Mouse (Mus musculus) erythroblast, embryonic 14.5 days (primary cell): ENCODE measurements around the gene A930009A15Rik. TPM values are rescaled to one million over a fixed set of nuclear protein-coding genes. Genes with fewer than 3 reads are reported as not detected.

Experiments
- H3K27me3 ChIP-seq: 2 replicates; pipeline ENCODE4 v1.6.1; 2012; ENCODE audit warnings: inconsistent platforms; ENCODE audit not compliant: control insufficient read depth
- H3K36me3 ChIP-seq: 2 replicates; pipeline ENCODE4 v1.6.1; 2012; ENCODE audit warnings: mild to moderate bottlenecking, inconsistent platforms; ENCODE audit not compliant: control insufficient read depth
- H3K4me1 ChIP-seq: 2 replicates; pipeline ENCODE4 v1.6.1; 2012; ENCODE audit warnings: inconsistent platforms; ENCODE audit not compliant: control insufficient read depth
- H3K4me3 ChIP-seq: replicated peaks from 2 replicates; pipeline ENCODE3; 2012; ENCODE audit warnings: moderate library complexity, mild to moderate bottlenecking, inconsistent platforms
- H3K9me3 ChIP-seq: 2 replicates; pipeline ENCODE4 v1.6.1; 2012; ENCODE audit warnings: low read length, inconsistent platforms, mixed read lengths; ENCODE audit not compliant: control insufficient read depth
- GATA1 ChIP-seq: IDR thresholded peaks from 2 replicates; pipeline ENCODE4 v1.6.1; 2012; ENCODE audit warnings: low read length, inconsistent platforms, mixed read lengths
- TAL1 ChIP-seq: IDR thresholded peaks from 3 replicates; pipeline ENCODE4 v1.6.1; 2012; ENCODE audit warnings: low read length, inconsistent platforms, mixed read lengths
- polyA plus RNA-seq: library from polyadenylated mRNA; stranded (reverse); fragments of >175 nt; gene quantifications from 2 replicates; pipeline ENCODE4 v1.2.3, GENCODE M21; 2012

The A930009A15Rik gene
- polyA plus RNA-seq, result not detected in 2 replicates

DNA sequence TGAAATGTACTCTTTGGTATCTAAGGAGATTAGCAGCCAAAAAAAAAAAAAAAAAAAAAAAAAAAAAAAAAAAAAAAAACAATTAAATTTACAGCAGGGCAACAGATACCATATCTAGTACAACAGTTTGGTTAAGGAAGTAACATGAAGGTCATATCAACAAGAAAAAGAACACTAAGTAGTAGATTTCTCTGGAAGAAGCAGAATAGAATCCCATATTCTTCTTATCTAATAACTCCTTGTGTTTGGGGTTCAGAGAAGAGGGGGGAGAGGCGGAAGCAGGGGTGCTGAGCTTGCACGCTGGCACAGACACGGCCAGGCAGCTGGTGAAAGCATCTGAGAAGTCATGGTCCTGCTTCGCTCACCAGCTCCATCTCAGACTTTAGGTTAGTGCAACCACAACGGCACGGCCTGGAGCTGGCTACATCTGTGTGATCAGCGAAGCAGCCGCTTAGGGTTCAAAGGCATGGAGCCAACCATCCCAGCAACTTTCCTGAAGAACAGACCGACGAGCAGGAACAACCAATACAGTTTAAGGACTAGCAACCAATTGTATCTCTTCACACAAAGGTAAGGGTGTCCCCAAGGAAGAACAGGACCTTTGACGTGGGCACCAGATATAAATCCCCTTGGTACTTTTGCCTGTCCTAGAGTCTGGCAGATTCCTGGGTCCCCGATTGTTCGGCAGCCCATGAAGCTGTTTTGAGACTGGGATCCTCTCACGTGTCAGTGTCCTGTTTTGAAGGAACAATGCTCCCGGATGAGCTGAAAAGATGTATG lies at the start of gene A930009A15Rik:
A930009A15Rik (plus strand) TSS at position 275 of the 780 bp plus-strand sequence.
- Histone ChIP-seq H3K4me1 (no peaks in the 10 kb centered on the region), H3K27me3 (no peaks in the 10 kb centered on the region), H3K4me3 (no peak within 1 kb of the TSS), H3K9me3 (peaks cover 12% of the 10 kb centered on the region), H3K36me3 (no peaks in the 10 kb centered on the region)
- TF ChIP-seq TAL1, result no peak

DNA sequence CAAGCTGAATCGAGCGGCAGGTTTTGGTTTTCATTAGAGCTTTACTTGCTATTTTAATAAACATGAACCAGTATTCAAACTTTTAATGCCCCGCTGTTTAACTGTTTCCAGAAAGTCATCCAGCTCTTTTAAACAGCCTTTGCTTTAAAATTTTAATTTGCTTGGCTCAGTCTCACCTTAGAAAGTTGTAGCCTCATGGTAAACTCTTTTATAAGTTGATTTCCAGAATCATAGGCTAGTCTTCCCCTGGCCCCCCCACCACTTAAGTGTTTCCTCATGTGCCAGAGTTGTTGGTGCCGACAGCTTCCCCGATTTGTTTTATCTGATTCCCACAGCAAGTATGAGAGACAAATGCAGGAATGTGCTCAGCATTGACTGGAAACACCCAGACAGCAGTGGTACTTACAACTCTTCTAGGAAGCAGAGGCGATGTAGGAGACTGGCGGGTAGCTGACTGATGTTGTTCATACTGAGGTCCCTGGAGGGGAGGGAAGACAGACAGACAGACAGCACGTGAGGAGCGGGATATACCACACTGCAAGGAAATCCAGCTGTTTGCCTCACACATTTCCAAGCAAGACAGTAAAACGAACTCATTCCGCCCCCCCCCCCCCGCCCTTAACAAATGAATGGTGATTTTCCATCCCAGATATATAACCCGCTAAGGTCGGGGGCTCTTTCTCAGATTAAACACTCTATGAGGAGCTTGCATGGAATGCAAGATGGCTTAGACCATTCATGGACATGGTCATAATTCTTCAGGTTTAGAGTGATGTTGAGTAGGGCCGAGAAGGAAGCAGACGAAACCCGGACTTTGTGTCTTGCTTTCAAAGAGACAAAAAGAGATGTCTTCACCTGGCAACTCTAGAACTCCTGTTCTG lies 49.3 kb upstream of the A930009A15Rik start:
- TF ChIP-seq TAL1, result no peak
- no peak for TF ChIP-seq GATA1
- Histone ChIP-seq H3K4me3 (no peak overlapping the region), H3K27me3 (no peaks in the 10 kb centered on the region), H3K9me3 (no peaks in the 10 kb centered on the region), H3K36me3 (no peaks in the 10 kb centered on the region), H3K4me1 (no peaks in the 10 kb centered on the region)

DNA sequence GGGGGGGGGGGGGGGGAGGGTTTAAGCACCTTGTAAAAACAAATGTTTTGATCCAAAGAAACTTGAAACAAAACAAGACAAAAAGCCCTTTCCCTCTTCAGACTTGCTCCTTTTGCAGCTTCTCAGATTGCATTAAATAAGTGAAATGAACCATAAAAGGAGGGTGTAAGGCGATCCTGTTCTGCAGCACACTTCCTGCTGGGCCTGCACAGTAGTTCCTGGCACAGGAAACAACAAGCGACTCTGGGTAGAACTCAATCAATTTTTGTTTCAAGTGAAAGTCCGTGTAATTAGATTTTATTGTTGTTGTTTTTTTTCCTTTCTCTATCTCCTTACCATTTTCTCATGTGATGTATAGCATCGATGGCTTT lies 48.7 kb upstream of the A930009A15Rik start:
- no peak for TF ChIP-seq TAL1
- Histone ChIP-seq H3K9me3 (no peaks in the 10 kb centered on the region), H3K27me3 (no peaks in the 10 kb centered on the region), H3K36me3 (no peaks in the 10 kb centered on the region), H3K4me3 (no peak overlapping the region), H3K4me1 (no peaks in the 10 kb centered on the region)

DNA sequence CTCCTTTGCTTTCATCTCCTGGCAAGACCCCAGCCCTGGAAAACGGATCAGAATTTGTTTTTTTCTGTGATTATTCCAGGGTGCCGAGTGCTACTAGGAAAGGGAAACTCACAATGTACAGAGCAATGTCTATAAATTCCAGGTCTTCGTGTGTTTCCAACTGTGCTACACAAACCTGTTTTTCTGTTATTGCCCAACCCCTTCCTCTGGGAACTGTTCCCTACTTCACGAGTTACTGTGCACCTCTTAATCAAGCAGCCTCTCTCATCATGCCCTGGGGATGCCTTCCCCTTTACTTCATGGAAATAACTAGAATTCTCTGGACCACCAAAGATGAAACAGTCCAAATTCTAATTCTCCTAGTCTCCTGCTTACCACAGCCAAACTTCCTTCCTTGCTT lies 40.9 kb upstream of the A930009A15Rik start:
- Histone ChIP-seq H3K4me3 (no peak overlapping the region), H3K9me3 (peaks cover 2% of the 10 kb centered on the region; the same call in 1 of the 2 replicates)

DNA sequence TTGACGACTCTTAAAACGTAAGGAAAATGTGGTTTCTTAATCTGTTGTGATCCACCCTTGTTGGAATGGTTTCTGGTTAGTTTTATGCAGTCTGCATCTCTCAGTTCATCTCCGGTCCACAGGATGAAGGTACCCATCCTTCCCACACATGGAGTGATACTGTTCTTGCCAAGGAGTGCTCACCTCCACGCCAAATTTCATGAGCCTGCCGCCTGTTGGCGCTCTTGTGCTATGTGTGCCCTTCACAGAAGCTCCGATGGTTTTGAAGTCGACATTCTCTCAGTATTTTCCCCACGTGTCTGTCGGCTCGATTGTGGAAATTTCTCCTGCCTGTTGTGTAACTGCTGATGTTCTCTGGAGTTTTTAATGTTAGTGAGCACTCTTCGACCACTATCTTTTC lies 40.0 kb upstream of the A930009A15Rik start:
- Histone ChIP-seq H3K9me3 (peaks cover 2% of the 10 kb centered on the region; the same call in 1 of the 2 replicates), H3K36me3 (no peaks in the 10 kb centered on the region), H3K4me3 (no peak overlapping the region), H3K27me3 (no peaks in the 10 kb centered on the region), H3K4me1 (no peaks in the 10 kb centered on the region)
- TF ChIP-seq TAL1 (no peak), GATA1 (no peak)

More for the DNA sequence above, 40.9 kb upstream of the A930009A15Rik start:
- Histone ChIP-seq H3K4me1 (no peaks in the 10 kb centered on the region), H3K36me3 (no peaks in the 10 kb centered on the region), H3K27me3 (no peaks in the 10 kb centered on the region)
- TF ChIP-seq TAL1 (no peak), GATA1 (no peak)

DNA sequence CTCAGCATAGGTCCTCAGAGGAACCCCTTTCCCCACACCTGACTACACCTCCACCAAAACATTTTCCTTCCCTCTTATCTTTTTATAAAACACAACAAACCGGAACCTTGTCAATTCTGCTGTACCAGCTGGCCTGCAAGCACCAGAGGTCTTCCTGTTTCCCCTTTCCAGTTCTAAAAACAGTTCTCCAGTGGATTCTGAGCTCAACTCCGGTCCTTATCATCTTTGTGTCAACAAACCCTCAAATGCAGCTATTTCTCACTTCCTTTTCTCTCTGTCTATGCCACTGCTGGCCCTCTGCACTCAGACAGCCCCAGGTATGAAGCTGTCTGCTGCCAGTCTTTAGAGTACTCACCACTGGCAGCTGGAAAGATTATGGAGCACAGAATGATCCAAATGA lies 39.0 kb upstream of the A930009A15Rik start:
- no peak for TF ChIP-seq TAL1
- TF ChIP-seq GATA1, result no peak
- Histone ChIP-seq H3K36me3 (no peaks in the 10 kb centered on the region), H3K4me1 (no peaks in the 10 kb centered on the region), H3K4me3 (no peak overlapping the region), H3K9me3 (peaks cover 4% of the 10 kb centered on the region; the same call in 1 of the 2 replicates), H3K27me3 (no peaks in the 10 kb centered on the region)

DNA sequence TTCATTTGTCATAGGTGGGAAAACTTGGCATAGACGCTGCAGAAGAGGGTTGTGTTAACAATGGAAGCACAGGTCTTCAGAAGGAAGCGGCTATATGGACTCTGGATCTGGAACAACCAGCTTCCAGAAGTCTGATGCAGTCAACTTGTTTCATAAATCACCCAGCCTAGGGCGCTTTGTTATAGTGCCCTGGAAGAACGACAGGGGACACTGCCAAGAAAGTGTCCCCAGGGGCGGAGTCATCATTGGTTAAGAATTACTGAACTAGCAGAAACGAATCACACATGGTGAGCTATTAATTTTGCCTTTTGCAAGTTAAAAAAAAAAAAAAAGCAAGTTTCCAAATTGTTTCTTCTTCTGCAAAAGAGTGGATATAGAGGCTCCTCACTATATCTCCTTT lies 26.9 kb upstream of the A930009A15Rik start:
- H3K4me1 ChIP-seq, result no peaks in the 10 kb centered on the region
- no peaks in the 10 kb centered on the region for H3K36me3 ChIP-seq
- peaks cover 3% of the 10 kb centered on the region; the same call in 1 of the 2 replicates for H3K9me3 ChIP-seq
- no peak for TF ChIP-seq GATA1
- TF ChIP-seq TAL1, result no peak
- no peak overlapping the region for H3K4me3 ChIP-seq
- no peaks in the 10 kb centered on the region for H3K27me3 ChIP-seq

DNA sequence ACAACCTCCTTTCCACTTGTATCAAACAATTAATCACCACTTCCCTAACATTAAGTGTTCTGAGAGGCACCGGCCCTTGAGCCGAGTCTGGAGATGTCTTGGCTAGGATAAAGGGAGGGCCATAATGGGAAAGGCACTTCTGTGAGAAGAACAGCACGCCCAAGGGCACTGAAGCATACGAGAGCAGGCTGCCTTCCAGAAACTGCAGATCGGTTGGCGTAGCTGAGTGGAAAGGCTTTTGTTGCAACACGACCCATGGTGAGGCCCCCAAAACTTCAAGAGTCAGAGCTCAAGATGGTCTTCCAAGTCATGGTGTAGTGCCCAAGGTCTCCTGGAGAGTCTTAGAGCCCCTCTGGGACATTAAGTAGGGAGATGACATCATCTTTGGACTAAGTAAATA lies 19.5 kb upstream of the A930009A15Rik start:
- Histone ChIP-seq H3K9me3 (no peaks in the 10 kb centered on the region), H3K4me1 (no peaks in the 10 kb centered on the region), H3K27me3 (no peaks in the 10 kb centered on the region), H3K36me3 (no peaks in the 10 kb centered on the region), H3K4me3 (no peak overlapping the region)
- TF ChIP-seq TAL1 (no peak), GATA1 (no peak)

DNA sequence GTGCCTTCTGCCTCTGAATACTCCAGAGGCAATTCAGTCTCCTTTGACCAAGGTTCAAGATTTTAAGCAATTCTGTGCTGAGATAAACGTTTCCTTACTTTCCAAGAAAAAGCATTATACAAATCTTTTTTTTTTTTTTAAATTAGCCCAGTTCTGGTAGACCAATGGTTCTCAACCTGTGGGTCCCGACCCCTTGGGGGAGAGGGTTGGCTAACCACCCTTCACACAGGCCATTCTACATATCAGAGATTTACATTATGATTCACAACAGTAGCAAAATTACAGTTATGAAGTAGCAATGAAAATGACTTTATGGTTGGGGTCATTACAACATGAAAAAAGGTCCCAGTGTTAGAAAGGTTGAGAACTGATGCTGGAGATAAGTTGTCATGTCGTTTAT lies 18.7 kb upstream of the A930009A15Rik start:
- Histone ChIP-seq H3K27me3 (no peaks in the 10 kb centered on the region), H3K4me1 (no peaks in the 10 kb centered on the region), H3K4me3 (no peak overlapping the region), H3K9me3 (no peaks in the 10 kb centered on the region), H3K36me3 (no peaks in the 10 kb centered on the region)
- TF ChIP-seq TAL1 (no peak), GATA1 (no peak)
